Mouse (Mus musculus) layer of hippocampus, adult 18-20 months (tissue): ENCODE measurements around the gene Ndufv1. TPM values are rescaled to one million over a fixed set of nuclear protein-coding genes. Genes with fewer than 3 reads are reported as not detected.
"Not testable (repeated sequence)": the region's sequence is repeated elsewhere in the genome, so short reads cannot be mapped to it uniquely, and the experiment has no call there.

Experiments
- DNase-seq, 2 experiments: peaks; one replicate each; pipeline ENCODE4 v3.0.0; 2022; ENCODE audit warnings: low spot score in 2 of 2
- total RNA-seq, 2 experiments: library from RNA; stranded (reverse); gene quantifications; 2 replicates each; pipeline ENCODE4 v1.2.3; 2021

Ndufv1 gene
- total RNA-seq, 2 experiments from 2014 or later = 257 TPM

- no peak for DNase-seq
Observed at GRCm38 (mm10) chr19:3975866-3976265, 36.7 kb downstream of the Ndufv1 start.

GRCm38 (mm10) chr19:3974608-3975007 lies 38.0 kb downstream of the Ndufv1 start:
- not testable (repeated sequence) for DNase-seq

- no peak for DNase-seq
Observed at GRCm38 (mm10) chr19:3972229-3972628, 40.4 kb downstream of the Ndufv1 start, which contains the start of gene Aldh3b2. Gene Aldh3b2 (plus strand): TSS chr19:3972328.

- no peak for DNase-seq
Observed at GRCm38 (mm10) chr19:3967258-3967657, 45.3 kb downstream of the Ndufv1 start.

- no peak for DNase-seq
Observed at GRCm38 (mm10) chr19:3966330-3967075, 46.1 kb downstream of the Ndufv1 start.

- DNase-seq = no peak
Observed at GRCm38 (mm10) chr19:3964030-3964429, 48.6 kb downstream of the Ndufv1 start.

- no peak for DNase-seq
Observed at GRCm38 (mm10) chr19:3962469-3962868, 50.1 kb downstream of the Ndufv1 start.

GRCm38 (mm10) chr19:3961805-3962204 lies 50.8 kb downstream of the Ndufv1 start:
- DNase-seq = not testable (repeated sequence)

GRCm38 (mm10) chr19:3960211-3960610 lies 52.4 kb downstream of the Ndufv1 start:
- DNase-seq = no peak

- DNase-seq = no peak
Observed at GRCm38 (mm10) chr19:3959030-3959429, 53.6 kb downstream of the Ndufv1 start.

- DNase-seq = peak in 1 of 2 experiments; percentile 19
Observed at GRCm38 (mm10) chr19:3958470-3958869, 54.1 kb downstream of the Ndufv1 start, which contains the start of gene Aldh3b3. Gene Aldh3b3 (plus strand): TSS chr19:3958645.

Other genes with a start within 250 kb of the Ndufv1 start
- gene Kmt5b, start 245.4 kb downstream of the Ndufv1 start, total RNA-seq = 10 to 100 TPM; 50.1 to 51.6 TPM
- gene Chka, start 161.0 kb downstream of the Ndufv1 start, total RNA-seq = 100 to 1,000 TPM in 1 of 2 experiments, 10 to 100 TPM in 1; 85.8 to 106 TPM
- 10 to 100 TPM; 17.4 to 20.6 TPM for gene Tcirg1, start 105.7 kb downstream of the Ndufv1 start, total RNA-seq
- 100 to 1,000 TPM; 144 to 147 TPM for gene Ndufs8, start 100.0 kb downstream of the Ndufv1 start, total RNA-seq
- 1 to 10 TPM; 3.2 to 3.5 TPM for gene Aldh3b1, start 83.0 kb downstream of the Ndufv1 start, total RNA-seq
- 10 to 100 TPM; 13.6 to 15.9 TPM for gene Unc93b1, start 77.6 kb downstream of the Ndufv1 start, total RNA-seq
- gene Aldh3b3, start 54.2 kb downstream of the Ndufv1 start, total RNA-seq = not detected
- under 1 TPM; 0.53 to 0.99 TPM for gene Aldh3b2, start 40.5 kb downstream of the Ndufv1 start, total RNA-seq
- gene Acy3, start 26.2 kb downstream of the Ndufv1 start, total RNA-seq = 1 to 10 TPM; 2.1 to 2.6 TPM
- not detected for gene Tbx10, start 20.1 kb downstream of the Ndufv1 start, total RNA-seq
- gene Nudt8, start 12.2 kb downstream of the Ndufv1 start, total RNA-seq = 10 to 100 TPM in 1 of 2 experiments, 1 to 10 TPM in 1; 9.5 to 10.1 TPM
- 1 to 10 TPM in 1 of 2 experiments, under 1 TPM in 1; 0.97 to 1.3 TPM for gene Gm49405, start 12.2 kb downstream of the Ndufv1 start, total RNA-seq
- gene Doc2g, start 9.5 kb downstream of the Ndufv1 start, total RNA-seq = 1 to 10 TPM; 2.9 to 3.2 TPM
- 100 to 1,000 TPM; 455 to 471 TPM for gene Gstp1, start 25.2 kb upstream of the Ndufv1 start, total RNA-seq
- gene Gstp2, start 33.2 kb upstream of the Ndufv1 start, total RNA-seq = 10 to 100 TPM; 44.0 to 76.5 TPM
- not detected for gene Gstp3, start 46.8 kb upstream of the Ndufv1 start, total RNA-seq
- gene Cabp2, start 68.8 kb upstream of the Ndufv1 start, total RNA-seq = not detected
- 10 to 100 TPM; 36.2 to 38.7 TPM for gene Cdk2ap2, start 84.4 kb upstream of the Ndufv1 start, total RNA-seq
- 100 to 1,000 TPM; 174 to 181 TPM for gene Pitpnm1, start 87.2 kb upstream of the Ndufv1 start, total RNA-seq
- gene Aip, start 113.1 kb upstream of the Ndufv1 start, total RNA-seq = 100 to 1,000 TPM; 121 to 140 TPM
- not detected for gene Gpr152, start 127.0 kb upstream of the Ndufv1 start, total RNA-seq
- under 1 TPM; 0.22 to 0.30 TPM for gene Cabp4, start 131.2 kb upstream of the Ndufv1 start, total RNA-seq
- 10 to 100 TPM; 77.0 to 97.3 TPM for gene Coro1b, start 135.8 kb upstream of the Ndufv1 start, total RNA-seq
- 1 to 10 TPM; 1.6 to 2.5 TPM for gene Ptprcap, start 140.8 kb upstream of the Ndufv1 start, total RNA-seq
- 10 to 100 TPM; 32.7 to 38.3 TPM for gene Rps6kb2, start 150.5 kb upstream of the Ndufv1 start, total RNA-seq
- 1 to 10 TPM; 6.3 to 7.1 TPM for gene Carns1, start 162.7 kb upstream of the Ndufv1 start, total RNA-seq
- 1 to 10 TPM in 1 of 2 experiments, under 1 TPM in 1; 0.52 to 1.0 TPM for gene Tbc1d10c, start 178.5 kb upstream of the Ndufv1 start, total RNA-seq
- gene Ppp1ca, start 179.3 kb upstream of the Ndufv1 start, total RNA-seq = 100 to 1,000 TPM; 268 TPM
- 1 to 10 TPM; 7.9 to 9.6 TPM for gene Rad9a, start 188.9 kb upstream of the Ndufv1 start, total RNA-seq
- under 1 TPM; 0.38 to 0.57 TPM for gene Clcf1, start 201.4 kb upstream of the Ndufv1 start, total RNA-seq
- gene AC109138.7, start 201.6 kb upstream of the Ndufv1 start, total RNA-seq = not detected
- 10 to 100 TPM; 14.4 to 16.5 TPM for gene Pold4, start 219.1 kb upstream of the Ndufv1 start, total RNA-seq